Mouse (Mus musculus): ENCODE results near the gene Otx1. TPM values are rescaled to one million over a fixed set of nuclear protein-coding genes. Genes with fewer than 3 reads are reported as not detected.

The Otx1 gene
- polyA plus RNA-seq, 1 experiment from 2014 or later: not detected

DNA sequence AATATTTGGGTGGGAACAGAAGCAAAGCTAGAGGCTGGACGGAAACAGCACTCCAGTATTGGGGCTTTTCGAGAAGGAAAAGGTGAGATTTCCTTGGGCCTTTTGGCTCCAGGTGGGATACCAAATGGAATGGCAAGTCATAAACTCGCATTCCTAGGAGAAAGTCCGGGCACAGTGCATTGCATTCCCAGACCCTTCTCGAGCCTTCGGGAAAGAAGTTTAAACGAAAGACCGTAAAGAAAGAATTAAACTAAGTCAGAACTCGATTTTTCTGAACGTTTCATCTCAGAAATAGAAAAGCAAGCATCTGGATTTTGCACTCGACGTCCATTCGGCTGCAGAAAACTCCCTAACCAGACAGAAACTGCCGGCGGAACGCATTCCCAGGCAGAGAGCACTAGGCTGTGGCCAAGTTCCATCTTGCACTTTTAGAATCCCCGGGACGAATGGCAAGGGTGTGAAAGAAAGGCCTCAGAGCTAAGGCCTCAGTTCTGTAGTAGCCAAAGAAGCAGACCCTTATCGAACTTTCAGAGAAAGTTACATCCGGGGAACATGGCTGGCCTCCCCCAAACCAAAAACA lies 5.0 kb downstream of the Otx1 start:
- no peaks in the 10 kb centered on the region for H3K36me3 ChIP-seq
- no peak overlapping the region for H3K4me3 ChIP-seq (replicated peaks)
- WGBS: 1% methylated on average over 20 of the region's 20 CpGs
- H3K4me2 ChIP-seq (replicated peaks): peak overlapping the region; percentile 22; the same call in 1 of the 2 replicates
- H3K27me3 ChIP-seq (replicated peaks): peaks cover 89% of the 10 kb centered on the region
- no peak for ATAC-seq
- no peak overlapping the region for H3K9ac ChIP-seq
- no peak overlapping the region for H3K27ac ChIP-seq
- no peaks in the 10 kb centered on the region for H3K9me3 ChIP-seq
- peaks cover 33% of the 10 kb centered on the region for H3K4me1 ChIP-seq (replicated peaks)

- H3K4me3 ChIP-seq (replicated peaks): peak overlapping the region; percentile 7
- H3K9ac ChIP-seq: no peak overlapping the region
- H3K4me2 ChIP-seq (replicated peaks): peak overlapping the region; percentile 53
- WGBS: under 1% methylated on average over 63 of the region's 63 CpGs
- ATAC-seq: no peak
- no peaks in the 10 kb centered on the region for H3K9me3 ChIP-seq
- peaks cover 30% of the 10 kb centered on the region for H3K4me1 ChIP-seq (replicated peaks)
- H3K36me3 ChIP-seq: no peaks in the 10 kb centered on the region
- no peak overlapping the region for H3K27ac ChIP-seq
- H3K27me3 ChIP-seq (replicated peaks): peaks cover 88% of the 10 kb centered on the region
These were observed 5.8 kb downstream of the Otx1 start for GRCm38 (mm10) chr11:21996661-21997560.

DNA sequence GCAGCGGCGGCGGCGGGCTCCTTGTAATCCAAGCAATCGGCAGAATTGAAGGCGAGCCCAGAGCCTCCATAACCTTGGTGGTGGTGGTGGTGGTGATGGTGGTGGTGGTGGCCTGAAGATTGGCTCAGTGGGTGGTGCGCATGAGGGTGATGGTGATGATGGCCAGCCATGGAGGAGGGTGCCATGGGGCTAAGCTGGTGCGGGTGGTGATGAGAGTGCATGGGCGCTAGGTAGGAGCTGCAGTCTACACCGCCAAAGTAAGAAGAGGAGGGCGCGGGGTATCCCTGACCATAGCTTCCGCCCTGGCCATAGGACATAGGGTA lies 6.4 kb downstream of the Otx1 start:
- no peak overlapping the region for H3K9ac ChIP-seq
- no peak overlapping the region for H3K27ac ChIP-seq
- H3K9me3 ChIP-seq: no peaks in the 10 kb centered on the region
- H3K4me3 ChIP-seq (replicated peaks): peak overlapping the region; percentile 7
- no peak for ATAC-seq
- H3K4me2 ChIP-seq (replicated peaks): peak overlapping the region; percentile 53
- H3K4me1 ChIP-seq (replicated peaks): peaks cover 23% of the 10 kb centered on the region
- peaks cover 82% of the 10 kb centered on the region for H3K27me3 ChIP-seq (replicated peaks)
- 2% methylated on average over 13 of the region's 13 CpGs for WGBS
- H3K36me3 ChIP-seq: no peaks in the 10 kb centered on the region

DNA sequence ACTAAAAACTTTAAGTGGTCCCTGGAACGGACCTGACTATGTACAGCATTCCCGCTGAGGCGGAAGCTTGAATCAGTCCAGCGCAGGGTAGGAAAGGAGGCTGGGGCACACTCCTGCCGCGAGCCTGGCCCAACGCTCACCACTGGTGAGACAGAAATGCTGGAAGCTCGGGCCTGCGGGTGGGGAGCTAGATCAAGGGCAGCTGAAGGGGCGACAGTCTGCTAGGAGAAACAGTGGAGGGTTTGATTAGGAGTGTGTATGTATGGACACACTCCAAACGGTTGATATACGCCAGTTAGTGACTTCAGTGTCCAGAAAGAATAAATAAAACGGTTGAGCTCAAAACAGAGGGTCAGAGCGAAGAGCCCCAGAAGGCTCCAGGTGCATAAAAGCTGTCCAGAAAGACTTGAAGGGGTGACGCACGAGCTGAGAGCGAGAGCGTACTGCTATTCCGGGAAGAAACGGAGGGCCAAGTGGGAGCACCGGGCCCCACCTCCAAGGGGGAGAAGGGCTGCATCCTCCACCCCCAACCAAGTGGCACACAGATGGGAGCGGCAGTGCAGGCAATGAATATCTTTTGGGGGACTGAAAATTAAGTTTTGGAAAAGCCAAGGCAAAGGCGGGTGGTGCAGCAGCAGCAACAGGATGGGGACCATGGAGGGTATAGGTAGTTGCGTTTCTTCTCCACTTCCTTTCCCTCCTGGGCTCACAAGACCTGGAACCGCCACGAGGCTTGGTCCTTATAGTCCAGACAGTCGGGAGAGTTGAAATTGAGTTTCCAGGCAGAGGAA lies 7.0 kb downstream of the Otx1 start:
- Histone ChIP-seq H3K4me1 (replicated peaks) (peaks cover 18% of the 10 kb centered on the region), H3K36me3 (no peaks in the 10 kb centered on the region), H3K9me3 (no peaks in the 10 kb centered on the region), H3K27me3 (replicated peaks) (peaks cover 80% of the 10 kb centered on the region), H3K9ac (no peak overlapping the region), H3K27ac (no peak overlapping the region), H3K4me3 (replicated peaks) (peak overlapping the region; percentile 7; the same call in 1 of the 2 replicates), H3K4me2 (replicated peaks) (no peak overlapping the region)
- WGBS: 4% methylated on average over 27 of the region's 27 CpGs
- ATAC-seq: no peak

GRCm38 (mm10) chr11:21994377-21995370 lies 8.0 kb downstream of the Otx1 start:
- WGBS: 2% methylated on average over 34 of the region's 34 CpGs
- Histone ChIP-seq H3K36me3 (no peaks in the 10 kb centered on the region), H3K9me3 (no peaks in the 10 kb centered on the region), H3K4me1 (replicated peaks) (peaks cover 16% of the 10 kb centered on the region), H3K27ac (no peak overlapping the region), H3K9ac (no peak overlapping the region), H3K4me3 (replicated peaks) (no peak overlapping the region), H3K27me3 (replicated peaks) (peaks cover 73% of the 10 kb centered on the region), H3K4me2 (replicated peaks) (no peak overlapping the region)
- no peak for ATAC-seq

GRCm38 (mm10) chr11:21993597-21994376 lies 8.9 kb downstream of the Otx1 start:
- WGBS: under 1% methylated on average over 38 of the region's 47 CpGs
- Histone ChIP-seq H3K4me3 (replicated peaks) (no peak overlapping the region), H3K27ac (no peak overlapping the region), H3K27me3 (replicated peaks) (peaks cover 71% of the 10 kb centered on the region), H3K4me2 (replicated peaks) (peak overlapping the region; percentile 31; the same call in 1 of the 2 replicates), H3K9me3 (no peaks in the 10 kb centered on the region), H3K36me3 (no peaks in the 10 kb centered on the region), H3K4me1 (replicated peaks) (peaks cover 16% of the 10 kb centered on the region), H3K9ac (no peak overlapping the region)
- ATAC-seq: no peak

DNA sequence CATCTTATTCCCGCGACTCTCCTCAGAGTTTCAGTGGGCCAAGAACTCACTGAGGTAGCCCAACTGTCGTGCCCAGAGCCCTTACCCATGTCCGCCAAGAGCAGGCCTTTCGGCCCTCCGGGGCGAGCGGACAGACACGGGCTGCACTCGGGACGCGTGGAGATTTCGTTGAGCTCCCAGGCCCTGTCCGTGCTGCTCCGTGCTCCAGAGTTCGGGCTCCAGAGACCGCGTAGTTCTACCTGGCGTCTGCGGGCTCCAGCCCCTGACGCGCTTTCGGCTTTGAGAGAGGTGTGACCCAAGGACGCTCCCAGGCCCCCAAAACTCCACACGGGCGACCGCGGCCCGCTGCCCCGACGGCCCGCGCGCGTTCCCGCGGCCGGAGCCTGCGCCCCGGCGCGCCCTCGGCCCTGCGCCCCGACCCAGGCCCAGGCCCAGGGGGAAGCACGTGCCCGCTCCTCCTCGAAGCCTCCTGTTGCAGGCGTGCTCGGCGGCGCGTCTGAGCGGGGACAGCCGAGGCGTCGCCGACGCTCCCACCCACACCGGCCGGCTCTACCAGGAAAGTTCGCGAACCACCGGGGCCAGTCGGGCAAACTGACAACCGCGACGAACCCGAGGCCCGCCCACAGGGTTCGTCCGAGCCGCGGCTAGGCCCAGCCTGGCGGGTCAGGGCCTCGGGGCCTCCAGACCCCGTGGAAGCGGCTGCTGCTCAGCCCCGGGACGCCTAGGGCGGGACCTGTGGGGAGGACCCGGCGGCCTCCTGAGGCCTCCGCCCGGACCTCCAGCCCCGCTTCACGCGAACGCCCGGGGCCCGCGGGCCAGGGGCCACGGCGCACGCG lies 9.7 kb downstream of the Otx1 start:
- WGBS: under 1% methylated on average over 94 of the region's 96 CpGs
- Histone ChIP-seq H3K27ac (no peak overlapping the region), H3K27me3 (replicated peaks) (peaks cover 67% of the 10 kb centered on the region), H3K9ac (no peak overlapping the region), H3K4me3 (replicated peaks) (peak overlapping the region; percentile 6; the same call in 1 of the 2 replicates), H3K4me1 (replicated peaks) (peaks cover 16% of the 10 kb centered on the region), H3K9me3 (no peaks in the 10 kb centered on the region), H3K4me2 (replicated peaks) (peak overlapping the region; percentile 31), H3K36me3 (no peaks in the 10 kb centered on the region)
- peak; percentile 46 for ATAC-seq

DNA sequence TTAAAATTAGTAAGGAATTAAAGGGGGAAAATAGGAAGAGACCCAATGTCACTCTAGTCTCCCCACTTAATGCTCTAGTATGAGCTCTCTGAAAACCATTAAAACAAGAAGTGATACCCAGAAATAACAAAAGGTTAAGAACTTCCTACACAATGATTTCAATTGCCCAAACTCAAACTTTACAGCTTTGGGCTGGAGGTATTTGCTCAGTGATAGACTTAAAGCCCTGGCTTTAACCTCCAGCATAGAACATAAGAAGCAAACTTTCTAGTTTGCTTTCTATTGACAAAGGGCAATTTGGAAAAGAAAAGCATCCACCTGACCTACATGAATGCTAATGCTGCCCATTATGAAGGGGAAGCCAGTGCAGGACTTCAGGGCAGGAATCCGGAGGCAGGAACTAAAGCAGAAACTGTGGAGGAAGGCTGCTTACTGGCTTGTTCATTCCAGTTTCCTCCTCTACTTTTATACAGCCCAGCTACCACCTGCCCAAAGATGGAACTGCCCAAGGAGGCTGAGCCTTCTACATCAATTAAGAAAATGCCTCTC lies 14.2 kb downstream of the Otx1 start:
- Histone ChIP-seq H3K9me3 (no peaks in the 10 kb centered on the region), H3K4me1 (replicated peaks) (peaks cover 6% of the 10 kb centered on the region), H3K27me3 (replicated peaks) (peaks cover 29% of the 10 kb centered on the region), H3K27ac (no peak overlapping the region), H3K4me3 (replicated peaks) (no peak overlapping the region), H3K4me2 (replicated peaks) (no peak overlapping the region), H3K9ac (no peak overlapping the region), H3K36me3 (no peaks in the 10 kb centered on the region)
- no peak for ATAC-seq
- 85% methylated on average over 1 of the region's 1 CpGs for WGBS

DNA sequence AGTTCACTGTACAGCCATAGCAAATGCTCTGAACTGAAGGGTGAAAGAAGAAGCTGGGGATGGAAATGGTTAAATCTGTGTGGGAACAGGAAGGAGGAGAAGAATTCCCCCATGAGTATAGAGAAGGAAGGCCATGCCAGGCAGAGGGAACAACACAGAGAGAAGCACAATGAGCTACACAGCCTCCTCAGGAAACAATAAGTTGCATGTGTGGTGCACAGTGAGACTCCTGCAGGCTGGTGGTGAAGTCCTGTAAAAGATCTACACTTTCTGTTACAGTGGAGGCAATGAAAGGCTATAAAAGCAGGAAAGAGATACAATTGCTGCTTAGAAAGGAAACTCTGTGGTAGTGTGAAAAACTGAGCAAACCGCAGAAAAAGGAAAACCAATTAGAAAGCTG lies 17.6 kb downstream of the Otx1 start:
- WGBS: 68% methylated on average over 1 of the region's 1 CpGs
- Histone ChIP-seq H3K9ac (no peak overlapping the region), H3K4me3 (replicated peaks) (no peak overlapping the region), H3K9me3 (no peaks in the 10 kb centered on the region), H3K27me3 (replicated peaks) (peaks cover 15% of the 10 kb centered on the region), H3K4me1 (replicated peaks) (no peaks in the 10 kb centered on the region), H3K27ac (no peak overlapping the region), H3K36me3 (no peaks in the 10 kb centered on the region), H3K4me2 (replicated peaks) (no peak overlapping the region)
- no peak for ATAC-seq

DNA sequence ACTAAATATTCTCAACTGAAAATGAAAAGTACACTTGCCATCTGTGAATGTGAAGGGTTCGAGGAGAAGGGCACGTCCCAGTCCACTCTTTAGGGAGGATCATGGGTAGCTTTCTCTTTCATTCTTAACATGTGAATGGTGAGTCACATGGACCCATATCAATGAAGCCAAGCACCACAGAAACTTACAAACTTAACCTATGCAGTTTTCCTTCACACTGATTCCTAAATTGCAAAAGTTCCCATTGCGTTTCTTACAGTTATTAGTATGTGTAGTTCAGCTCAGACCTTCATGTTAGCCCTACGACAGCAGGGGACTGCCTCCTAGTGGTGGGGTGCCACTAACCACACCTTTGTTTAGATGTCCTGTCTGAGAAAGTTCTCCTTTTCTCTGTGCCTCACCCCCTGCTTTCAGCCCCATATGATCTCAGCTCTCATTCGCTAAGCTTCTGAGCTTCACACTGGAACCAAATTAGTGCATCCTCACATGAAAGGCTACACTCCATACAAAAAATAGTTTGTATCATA lies 28.6 kb downstream of the Otx1 start:
- H3K36me3 ChIP-seq: no peaks in the 10 kb centered on the region
- WGBS: 80% methylated on average over 5 of the region's 5 CpGs
- no peak overlapping the region for H3K4me3 ChIP-seq (replicated peaks)
- H3K4me2 ChIP-seq (replicated peaks): no peak overlapping the region
- H3K9me3 ChIP-seq: no peaks in the 10 kb centered on the region
- H3K9ac ChIP-seq: no peak overlapping the region
- H3K27ac ChIP-seq: no peak overlapping the region
- no peaks in the 10 kb centered on the region for H3K27me3 ChIP-seq (replicated peaks)
- ATAC-seq: no peak
- no peaks in the 10 kb centered on the region for H3K4me1 ChIP-seq (replicated peaks)

Measured in intestine, embryonic 15.5 days (tissue).